Mouse (Mus musculus) heart, embryonic 10.5 days (tissue): Measurements from ENCODE around the gene Utp11. TPM values are rescaled to one million over a fixed set of nuclear protein-coding genes. Genes with fewer than 3 reads are reported as not detected.

Experiments used
- DNase-seq: peaks from one replicate; pipeline ENCODE4 v3.0.0-alpha.2; 2017; ENCODE audit warnings: low spot score
- H3K27ac ChIP-seq: fragments of 300-500 bp; sonication (generic); 2 replicates; pipeline ENCODE4 v1.5.1; 2016; ENCODE audit warnings: mild to moderate bottlenecking
- H3K27me3 ChIP-seq: fragments of 300-500 bp; sonication (generic); 2 replicates; pipeline ENCODE4 v1.6.1; 2016; ENCODE audit warnings: mild to moderate bottlenecking; ENCODE audit not compliant: poor library complexity, insufficient read depth, severe bottlenecking
- H3K36me3 ChIP-seq: fragments of 300-500 bp; sonication (generic); 2 replicates; pipeline ENCODE4 v1.6.1; 2016; ENCODE audit warnings: mild to moderate bottlenecking, moderate library complexity
- H3K4me1 ChIP-seq: fragments of 300-500 bp; sonication (generic); 2 replicates; pipeline ENCODE4 v1.6.1; 2016; ENCODE audit warnings: mild to moderate bottlenecking
- H3K4me3 ChIP-seq: fragments of 300-500 bp; sonication (generic); 2 replicates; pipeline ENCODE4 v1.5.1; 2016; ENCODE audit warnings: mild to moderate bottlenecking, moderate library complexity
- H3K9me3 ChIP-seq: fragments of 300-500 bp; sonication (generic); 2 replicates; pipeline ENCODE4 v1.6.1; 2016; ENCODE audit warnings: mild to moderate bottlenecking, moderate library complexity
- WGBS: fragments of 180-500 bp; shearing (Covaris S2); methylation state at CpG from one replicate; pipeline ENCODE4 v1.1.7; 2016; 5-methylcytosine and 5-hydroxymethylcytosine counted together
- polyA plus RNA-seq: library from polyadenylated mRNA; unstranded; fragments of >200 nt; fragmentation: Nextera tagmentation; extraction: Ambion mirVana; gene quantifications from 2 replicates; pipeline ENCODE4 v1.2.1, GENCODE M21; 2016

The Utp11 gene
- polyA plus RNA-seq, 1 experiment from 2014 or later, result 63.6 TPM

DNA sequence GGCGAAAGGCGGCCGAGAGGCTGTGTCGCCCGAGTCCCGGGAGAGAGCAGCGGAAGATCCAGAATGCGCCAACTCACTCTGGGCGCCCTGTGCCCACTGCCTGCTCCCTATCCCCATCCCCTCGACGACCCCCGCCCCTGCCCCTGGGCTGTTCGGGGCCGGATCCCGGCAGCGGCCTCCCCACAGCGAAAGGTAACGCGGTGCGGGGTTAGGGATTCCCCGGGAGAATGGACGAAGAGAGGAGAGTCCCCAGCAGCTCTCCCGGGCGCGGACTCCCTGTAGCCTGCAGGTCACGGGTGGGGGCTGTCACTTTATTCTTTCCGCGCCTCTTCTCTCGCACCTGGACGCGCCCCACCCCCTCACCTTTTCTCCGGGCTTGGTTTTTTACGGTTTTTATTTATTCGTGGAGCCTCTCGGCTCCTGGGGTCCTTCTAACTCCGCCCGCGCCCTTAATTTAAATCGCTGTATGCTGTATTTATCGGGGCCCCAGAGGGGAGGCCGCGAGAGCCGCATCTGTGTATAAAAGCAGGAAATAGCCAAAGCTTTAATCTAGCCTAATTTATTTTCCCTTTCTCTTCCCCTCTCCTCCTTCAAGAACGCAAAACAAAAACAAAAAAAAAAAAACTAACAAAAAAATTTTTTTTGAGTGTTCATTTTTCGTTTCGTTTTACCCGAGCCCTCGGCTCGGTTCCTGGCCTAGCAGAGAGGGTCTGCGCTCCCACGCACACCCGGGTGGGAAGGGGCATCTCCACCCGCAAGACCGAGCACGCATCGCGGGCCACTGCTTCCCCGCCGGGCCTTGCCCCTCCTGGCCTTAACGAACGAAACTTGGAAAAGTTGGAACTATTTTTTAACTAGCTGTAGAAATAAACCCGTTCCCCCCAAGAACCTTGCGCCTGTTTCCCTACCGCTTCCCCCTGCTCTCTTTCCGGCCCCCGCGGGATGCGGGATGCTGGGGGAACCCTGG is 33.9 kb downstream of the Utp11 start:
- Histone ChIP-seq H3K36me3 (no peaks in the 10 kb centered on the region), H3K27me3 (peaks cover 98% of the 10 kb centered on the region), H3K9me3 (no peaks in the 10 kb centered on the region), H3K4me1 (peaks cover 31% of the 10 kb centered on the region), H3K27ac (no peak overlapping the region), H3K4me3 (peak overlapping the region; percentile 83)
- DNase-seq, result no peak
- 2% methylated on average over 68 of the region's 68 CpGs for WGBS

DNA sequence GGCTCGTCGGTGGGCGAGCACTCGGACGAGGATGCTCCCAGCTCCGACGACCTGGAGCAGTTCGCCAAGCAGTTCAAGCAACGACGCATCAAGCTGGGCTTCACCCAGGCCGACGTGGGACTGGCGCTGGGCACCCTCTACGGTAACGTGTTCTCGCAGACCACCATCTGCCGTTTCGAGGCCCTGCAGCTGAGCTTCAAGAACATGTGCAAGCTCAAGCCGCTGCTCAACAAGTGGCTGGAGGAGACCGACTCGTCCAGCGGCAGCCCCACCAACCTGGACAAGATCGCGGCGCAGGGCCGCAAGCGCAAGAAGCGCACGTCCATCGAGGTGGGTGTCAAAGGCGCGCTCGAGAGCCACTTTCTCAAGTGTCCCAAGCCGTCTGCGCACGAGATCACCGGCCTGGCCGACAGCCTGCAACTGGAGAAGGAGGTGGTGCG is 35.0 kb downstream of the Utp11 start:
- DNase-seq, result no peak

DNA sequence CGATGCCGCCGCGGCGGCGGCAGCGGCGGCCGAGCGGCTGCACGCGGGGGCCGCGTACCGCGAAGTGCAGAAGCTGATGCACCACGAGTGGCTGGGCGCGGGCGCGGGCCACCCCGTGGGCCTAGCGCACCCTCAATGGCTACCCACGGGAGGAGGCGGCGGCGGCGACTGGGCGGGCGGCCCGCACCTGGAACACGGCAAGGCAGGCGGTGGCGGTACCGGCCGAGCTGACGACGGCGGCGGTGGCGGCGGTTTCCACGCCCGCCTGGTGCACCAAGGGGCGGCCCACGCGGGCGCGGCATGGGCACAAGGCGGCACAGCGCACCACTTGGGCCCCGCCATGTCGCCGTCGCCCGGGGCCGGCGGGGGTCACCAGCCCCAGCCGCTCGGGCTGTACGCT is 35.6 kb downstream of the Utp11 start:
- H3K27me3 ChIP-seq, result peaks cover 96% of the 10 kb centered on the region
- H3K4me1 ChIP-seq, result peaks cover 39% of the 10 kb centered on the region
- DNase-seq, result no peak
- WGBS, result 2% methylated on average over 58 of the region's 61 CpGs
- H3K36me3 ChIP-seq, result no peaks in the 10 kb centered on the region
- no peaks in the 10 kb centered on the region for H3K9me3 ChIP-seq
- H3K4me3 ChIP-seq, result peak overlapping the region; percentile 83
- H3K27ac ChIP-seq, result peak overlapping the region; percentile 70

More for the DNA sequence above, 35.0 kb downstream of the Utp11 start:
- peaks cover 98% of the 10 kb centered on the region for H3K27me3 ChIP-seq
- H3K4me1 ChIP-seq, result peaks cover 33% of the 10 kb centered on the region
- peak overlapping the region; percentile 83 for H3K4me3 ChIP-seq
- no peak overlapping the region for H3K27ac ChIP-seq
- H3K36me3 ChIP-seq, result no peaks in the 10 kb centered on the region
- no peaks in the 10 kb centered on the region for H3K9me3 ChIP-seq
- WGBS, result under 1% methylated on average over 39 of the region's 39 CpGs

DNA sequence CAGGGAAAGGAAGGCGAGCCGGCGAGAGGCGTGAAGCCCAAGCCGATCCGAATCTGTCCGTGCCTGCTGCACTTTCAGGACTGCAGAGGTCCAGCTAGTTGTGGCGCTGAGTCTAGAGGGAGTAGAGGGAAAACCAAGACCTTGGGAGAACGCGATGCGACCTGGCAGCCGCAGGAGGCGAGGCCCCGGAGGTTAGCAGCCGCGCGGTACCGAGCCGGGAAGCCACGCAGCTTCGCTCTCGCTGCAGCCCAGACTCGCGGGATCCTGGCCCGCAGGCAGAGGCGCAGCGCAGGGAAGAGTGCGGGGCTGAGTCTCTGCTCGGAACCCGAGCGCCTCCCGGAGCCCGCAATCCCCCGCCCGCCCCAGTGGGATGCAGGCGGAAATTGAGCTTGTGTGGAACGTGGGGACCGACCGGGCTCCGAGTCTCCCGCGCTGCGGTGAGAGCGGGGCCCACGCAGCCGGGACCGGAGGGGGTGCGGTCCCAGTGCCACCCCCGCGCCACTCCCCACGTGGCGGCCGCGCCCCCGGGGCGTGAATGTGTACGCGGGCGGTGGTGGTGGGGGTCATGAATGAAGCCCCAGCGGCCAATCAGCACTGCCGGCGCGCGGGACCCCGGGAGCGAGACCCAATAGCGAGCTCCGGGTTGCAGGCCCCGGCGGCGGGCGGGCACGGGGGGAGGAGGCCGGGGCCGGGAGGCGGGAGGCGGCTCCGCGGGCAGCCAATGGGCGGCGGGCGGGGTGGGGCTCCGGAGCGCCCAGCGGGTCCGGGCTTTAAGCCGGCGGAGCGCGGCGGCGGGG is 36.3 kb downstream of the Utp11 start:
- Histone ChIP-seq H3K27me3 (peaks cover 89% of the 10 kb centered on the region), H3K27ac (peak overlapping the region; percentile 70), H3K36me3 (no peaks in the 10 kb centered on the region), H3K4me1 (peaks cover 47% of the 10 kb centered on the region), H3K4me3 (peak overlapping the region; percentile 83), H3K9me3 (no peaks in the 10 kb centered on the region)
- DNase-seq, result peak; percentile 95
- WGBS, result under 1% methylated on average over 87 of the region's 92 CpGs

DNA sequence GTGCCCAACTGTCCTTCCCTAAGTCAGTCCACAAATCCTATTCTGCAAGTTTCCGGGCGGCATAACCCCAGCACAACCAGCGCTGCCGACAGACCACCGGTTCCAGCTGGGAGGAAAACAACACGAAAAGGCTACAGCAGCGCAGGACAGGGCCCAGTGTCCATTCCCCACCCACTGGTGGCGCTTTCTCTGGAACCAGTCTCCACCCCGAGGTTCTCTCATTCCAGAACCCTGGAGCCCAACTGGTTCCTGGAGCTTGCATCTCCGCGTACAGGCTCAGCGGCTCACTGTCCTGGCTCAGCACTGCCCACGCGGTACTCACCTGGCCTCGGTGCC is 36.9 kb downstream of the Utp11 start, which contains the start of gene Pou3f1:
Gene Pou3f1, plus strand, starts transcription at position 290 of the 336 bp plus-strand sequence.
- Histone ChIP-seq H3K4me3 (peak within 1 kb of the TSS; percentile 83), H3K27ac (peak within 1 kb of the TSS; percentile 70), H3K36me3 (no peaks in the 10 kb centered on the region), H3K9me3 (no peaks in the 10 kb centered on the region), H3K4me1 (peaks cover 52% of the 10 kb centered on the region), H3K27me3 (peaks cover 84% of the 10 kb centered on the region)
- DNase-seq, result no peak
- WGBS, result 1% methylated on average over 15 of the region's 15 CpGs

DNA sequence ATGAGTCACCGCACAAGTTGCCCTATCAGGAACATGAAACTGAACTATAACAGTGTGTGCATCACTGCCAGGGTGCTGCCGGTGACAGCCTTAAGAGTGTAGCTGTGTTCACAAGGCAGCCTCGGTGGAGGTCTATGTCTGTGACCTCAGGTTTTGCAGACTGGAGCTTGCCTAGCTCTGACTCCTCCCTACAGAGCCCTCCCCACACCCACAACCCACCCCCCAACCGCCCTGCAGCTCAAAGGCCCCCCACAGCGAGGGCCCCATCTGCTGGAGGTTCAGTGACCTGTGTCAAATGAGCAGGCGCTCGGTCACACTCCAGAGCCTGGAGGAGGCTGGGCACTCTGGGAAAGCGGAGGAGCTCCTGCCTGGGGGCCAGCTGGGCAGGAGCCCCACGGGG is 40.5 kb downstream of the Utp11 start:
- no peaks in the 10 kb centered on the region for H3K9me3 ChIP-seq
- no peaks in the 10 kb centered on the region for H3K36me3 ChIP-seq
- H3K27ac ChIP-seq, result peak overlapping the region; percentile 74
- peaks cover 85% of the 10 kb centered on the region for H3K27me3 ChIP-seq
- peaks cover 38% of the 10 kb centered on the region for H3K4me1 ChIP-seq
- H3K4me3 ChIP-seq, result peak overlapping the region; percentile 35
- 3% methylated on average over 9 of the region's 9 CpGs for WGBS
- peak; percentile 92 for DNase-seq

DNA sequence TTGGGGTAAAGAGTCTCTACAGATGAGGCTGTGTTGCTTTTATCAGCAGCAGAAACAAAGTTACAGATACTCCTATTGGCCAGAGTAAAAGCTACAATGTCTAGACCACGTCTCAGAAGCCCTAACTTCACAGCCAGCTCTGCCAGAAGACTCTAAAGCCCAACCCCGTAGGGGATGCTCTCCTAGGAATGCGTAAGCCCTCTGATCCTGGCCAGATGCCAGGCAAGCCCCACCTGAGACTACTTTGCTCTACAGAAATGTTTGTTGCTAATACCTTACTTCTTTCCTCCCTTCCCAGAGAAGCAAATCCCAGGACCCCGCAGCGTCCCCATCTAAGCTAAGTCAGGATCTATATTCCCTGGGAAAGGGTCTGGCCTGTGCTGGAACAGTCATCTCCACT is 45.5 kb downstream of the Utp11 start:
- 32% methylated on average over 5 of the region's 5 CpGs for WGBS
- Histone ChIP-seq H3K4me1 (peaks cover 37% of the 10 kb centered on the region), H3K4me3 (no peak overlapping the region), H3K36me3 (no peaks in the 10 kb centered on the region), H3K27me3 (peaks cover 49% of the 10 kb centered on the region), H3K27ac (0 out of 2 replicates have a peak overlapping the region, but pooled peaks have one; percentile 6), H3K9me3 (no peaks in the 10 kb centered on the region)
- no peak for DNase-seq

DNA sequence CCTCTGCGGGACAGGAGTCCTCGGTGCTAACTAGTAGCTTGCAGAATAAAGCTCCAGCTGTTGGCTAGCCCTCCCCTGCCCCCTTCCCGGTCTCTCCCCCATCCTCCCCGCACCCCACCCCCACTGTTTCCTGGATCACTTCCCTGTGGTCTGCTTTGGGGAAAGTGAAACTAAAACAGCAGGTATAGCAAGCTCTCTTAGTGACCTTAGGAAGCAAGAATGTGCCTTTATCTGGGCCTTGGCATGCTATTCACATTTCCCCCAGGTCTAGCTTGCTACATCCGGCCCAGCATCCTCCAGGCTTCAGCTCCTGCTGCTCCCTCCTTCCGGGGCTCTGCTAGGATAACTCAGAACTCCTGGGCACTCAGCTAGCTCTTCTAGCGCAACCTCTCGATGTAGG is 46.8 kb downstream of the Utp11 start:
- DNase-seq, result no peak
- no peaks in the 10 kb centered on the region for H3K36me3 ChIP-seq
- H3K27me3 ChIP-seq, result peaks cover 49% of the 10 kb centered on the region
- H3K27ac ChIP-seq, result peak overlapping the region; percentile 70
- 9% methylated on average over 8 of the region's 8 CpGs for WGBS
- H3K4me3 ChIP-seq, result peak overlapping the region; percentile 39
- no peaks in the 10 kb centered on the region for H3K9me3 ChIP-seq
- H3K4me1 ChIP-seq, result peaks cover 24% of the 10 kb centered on the region

DNA sequence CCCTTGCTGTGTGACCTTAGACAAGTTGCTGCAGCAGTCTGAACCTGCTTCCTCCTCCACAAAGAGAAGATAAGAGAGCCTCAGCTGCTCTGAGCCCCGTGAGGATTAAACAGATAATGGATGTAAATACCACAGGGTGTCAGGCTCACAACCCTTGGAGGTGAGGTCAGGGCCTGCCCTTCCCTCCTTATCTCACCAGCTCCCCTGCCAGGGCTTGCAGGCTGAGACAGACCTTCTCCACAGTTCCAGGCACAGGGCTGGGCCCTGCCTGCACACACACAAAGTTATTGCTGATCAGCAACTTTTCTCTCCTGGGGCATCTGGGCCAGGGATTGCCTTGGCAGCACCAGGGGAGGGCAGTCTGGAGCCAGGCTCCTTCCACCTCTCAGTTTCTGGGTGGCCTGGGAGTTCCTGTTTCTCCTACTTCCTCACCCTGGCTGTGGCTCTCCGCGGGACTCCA is 48.4 kb downstream of the Utp11 start:
- H3K36me3 ChIP-seq, result no peaks in the 10 kb centered on the region
- no peaks in the 10 kb centered on the region for H3K9me3 ChIP-seq
- H3K27me3 ChIP-seq, result peaks cover 47% of the 10 kb centered on the region
- H3K4me1 ChIP-seq, result peaks cover 23% of the 10 kb centered on the region
- DNase-seq, result peak; percentile 81
- WGBS, result 8% methylated on average over 3 of the region's 3 CpGs
- H3K27ac ChIP-seq, result peak overlapping the region; percentile 39; the same call in 1 of the 2 replicates
- H3K4me3 ChIP-seq, result no peak overlapping the region

DNA sequence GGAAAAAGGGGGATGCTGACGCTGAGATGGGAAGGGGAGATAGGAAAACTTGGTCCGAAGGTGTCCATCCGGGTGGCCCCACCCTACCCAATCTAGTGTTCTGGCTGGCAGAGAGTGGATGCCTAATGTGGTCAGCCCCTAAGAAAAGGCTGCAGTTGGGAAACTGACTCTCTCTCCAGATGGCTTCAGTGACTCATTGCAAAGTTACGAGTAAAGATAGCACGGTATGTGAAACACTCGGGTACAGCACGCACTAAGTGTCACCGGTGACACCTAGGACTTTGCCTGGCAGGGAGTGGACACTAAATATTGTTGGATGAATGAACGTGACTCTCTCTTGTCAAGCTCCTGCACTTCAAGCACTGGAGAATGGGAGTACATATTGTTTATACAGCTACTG is 49.5 kb downstream of the Utp11 start:
- Histone ChIP-seq H3K27me3 (peaks cover 47% of the 10 kb centered on the region), H3K36me3 (no peaks in the 10 kb centered on the region), H3K27ac (no peak overlapping the region), H3K4me1 (peaks cover 35% of the 10 kb centered on the region), H3K4me3 (no peak overlapping the region), H3K9me3 (no peaks in the 10 kb centered on the region)
- DNase-seq, result no peak
- WGBS, result 74% methylated on average over 9 of the region's 9 CpGs

DNA sequence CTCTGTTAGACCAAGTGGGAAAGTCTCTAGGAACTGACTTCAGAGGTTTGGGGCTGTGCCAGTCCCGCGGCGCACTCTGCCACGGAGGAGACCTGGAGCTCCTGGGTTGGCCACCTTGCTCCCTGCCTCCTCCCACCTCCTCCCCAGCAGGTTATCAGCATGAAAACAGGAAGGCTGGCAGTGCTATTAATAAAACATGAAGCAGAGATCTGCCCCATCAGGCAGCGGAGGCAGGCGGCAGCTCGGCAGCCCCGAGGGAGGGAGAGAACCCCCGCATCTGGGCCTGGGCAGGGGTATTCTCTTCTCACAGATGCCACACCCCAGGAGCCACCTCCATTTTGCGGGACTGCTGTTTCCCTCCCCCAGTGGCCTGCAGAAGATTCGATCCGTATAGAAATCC is 53.7 kb downstream of the Utp11 start:
- H3K27me3 ChIP-seq, result peaks cover 62% of the 10 kb centered on the region
- no peaks in the 10 kb centered on the region for H3K36me3 ChIP-seq
- no peak for DNase-seq
- WGBS, result 15% methylated on average over 12 of the region's 12 CpGs
- peak overlapping the region; percentile 25 for H3K4me3 ChIP-seq
- no peak overlapping the region for H3K27ac ChIP-seq
- peaks cover 12% of the 10 kb centered on the region for H3K4me1 ChIP-seq
- H3K9me3 ChIP-seq, result no peaks in the 10 kb centered on the region

DNA sequence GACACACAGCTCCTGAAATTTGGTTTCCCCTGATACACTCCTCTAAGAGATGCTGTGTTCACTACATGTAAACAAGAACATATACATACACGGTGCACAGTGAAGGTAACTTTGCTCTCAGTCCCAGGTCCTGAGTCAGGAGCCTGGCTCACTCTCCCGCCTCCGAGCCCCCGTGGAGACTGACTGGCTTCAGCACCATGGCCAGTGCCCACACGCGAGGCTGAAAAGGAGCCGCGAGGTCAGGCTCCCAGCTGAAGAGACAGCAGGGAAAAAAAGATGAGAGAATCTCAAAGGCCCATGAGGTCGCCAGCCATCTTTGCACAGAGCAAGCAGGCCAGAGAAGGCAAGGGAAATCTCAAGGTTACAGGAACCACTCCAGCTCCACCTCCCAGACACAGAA is 60.1 kb downstream of the Utp11 start:
- Histone ChIP-seq H3K4me3 (no peak overlapping the region), H3K36me3 (no peaks in the 10 kb centered on the region), H3K27me3 (peaks cover 39% of the 10 kb centered on the region), H3K27ac (no peak overlapping the region), H3K9me3 (no peaks in the 10 kb centered on the region), H3K4me1 (no peaks in the 10 kb centered on the region)
- WGBS, result 6% methylated on average over 9 of the region's 9 CpGs
- peak; percentile 85 for DNase-seq

DNA sequence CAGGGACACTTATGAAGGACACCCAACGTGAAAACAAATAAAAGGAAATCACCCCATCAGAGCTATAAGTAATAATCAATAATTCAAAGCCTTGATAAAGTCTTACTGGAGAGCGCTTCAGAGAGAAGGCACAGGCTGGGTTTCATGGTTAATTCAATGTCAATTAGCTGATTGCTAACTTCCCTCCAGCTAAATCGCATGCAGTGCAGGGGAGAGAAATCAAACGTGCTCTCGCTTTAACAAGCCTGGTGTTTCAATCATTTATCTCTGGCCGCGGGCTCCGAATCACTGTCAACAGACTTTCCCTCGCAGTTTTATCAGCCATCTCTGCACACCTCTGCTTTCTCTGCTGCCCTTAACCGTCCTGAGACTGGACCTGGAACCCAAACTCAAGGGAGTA is 60.5 kb downstream of the Utp11 start:
- no peak for DNase-seq
- Histone ChIP-seq H3K4me1 (no peaks in the 10 kb centered on the region), H3K4me3 (no peak overlapping the region), H3K27ac (no peak overlapping the region), H3K9me3 (no peaks in the 10 kb centered on the region), H3K27me3 (peaks cover 35% of the 10 kb centered on the region), H3K36me3 (no peaks in the 10 kb centered on the region)
- WGBS, result 66% methylated on average over 10 of the region's 10 CpGs
